Mouse (Mus musculus): ENCODE measurements around the gene Xpo5. TPM values are rescaled to one million over a fixed set of nuclear protein-coding genes. Genes with fewer than 3 reads are reported as not detected.

Gene Xpo5
- polyA plus RNA-seq, 1 experiment from 2014 or later: 48.4 TPM

MicroRNAs within 50 kb of the gene (microRNA counts, 519-probe panel; counts per million panel counts)
- microRNA mmu-miR-693-3p (not detected), microRNA mmu-miR-693-5p (not detected)

Small RNA genes within 50 kb of the gene (microRNA-seq; reads per million reads assigned to microRNA genes)
- gene Mir693: not detected

Other genes with a start within 250 kb of the Xpo5 start
- gene Vegfa, start 170.4 kb upstream of the Xpo5 start, polyA plus RNA-seq (2014; fragmentation: Nextera tagmentation; extraction: Ambion mirVana): 6.8 and 8.1 TPM in 2 replicates
- gene Mrps18a, start 91.8 kb upstream of the Xpo5 start, polyA plus RNA-seq (2014; fragmentation: Nextera tagmentation; extraction: Ambion mirVana): 132 and 141 TPM in 2 replicates
- gene Rsph9, start 58.6 kb upstream of the Xpo5 start, polyA plus RNA-seq (2014; fragmentation: Nextera tagmentation; extraction: Ambion mirVana): 13.1 and 15.8 TPM in 2 replicates
- 32.2 and 35.3 TPM in 2 replicates for gene Mad2l1bp, start 49.2 kb upstream of the Xpo5 start, polyA plus RNA-seq (2014; fragmentation: Nextera tagmentation; extraction: Ambion mirVana)
- 33.0 and 36.3 TPM in 2 replicates for gene Gtpbp2, start 41.8 kb upstream of the Xpo5 start, polyA plus RNA-seq (2014; fragmentation: Nextera tagmentation; extraction: Ambion mirVana)
- gene Polh, start 137 bp upstream of the Xpo5 start, polyA plus RNA-seq (2014; fragmentation: Nextera tagmentation; extraction: Ambion mirVana): 14.3 and 14.7 TPM in 2 replicates
- gene Polr1c, start 45.3 kb downstream of the Xpo5 start, polyA plus RNA-seq (2014; fragmentation: Nextera tagmentation; extraction: Ambion mirVana): 86.8 and 87.9 TPM in 2 replicates
- gene Yipf3, start 45.3 kb downstream of the Xpo5 start, polyA plus RNA-seq (2014; fragmentation: Nextera tagmentation; extraction: Ambion mirVana): 104 and 106 TPM in 2 replicates
- 0.55 and 0.85 TPM in 2 replicates for gene Lrrc73, start 50.7 kb downstream of the Xpo5 start, polyA plus RNA-seq (2014; fragmentation: Nextera tagmentation; extraction: Ambion mirVana)
- 46.4 and 48.8 TPM in 2 replicates for gene Tjap1, start 80.2 kb downstream of the Xpo5 start, polyA plus RNA-seq (2014; fragmentation: Nextera tagmentation; extraction: Ambion mirVana)
- 2.8 and 3.9 TPM in 2 replicates for gene Dlk2, start 94.6 kb downstream of the Xpo5 start, polyA plus RNA-seq (2014; fragmentation: Nextera tagmentation; extraction: Ambion mirVana)
- 4.6 and 4.9 TPM in 2 replicates for gene Abcc10, start 125.6 kb downstream of the Xpo5 start, polyA plus RNA-seq (2014; fragmentation: Nextera tagmentation; extraction: Ambion mirVana)
- 12.7 and 16.5 TPM in 2 replicates for gene Zfp318, start 180.9 kb downstream of the Xpo5 start, polyA plus RNA-seq (2014; fragmentation: Nextera tagmentation; extraction: Ambion mirVana)
- 1.3 and 1.7 TPM in 2 replicates for gene Crip3, start 226.1 kb downstream of the Xpo5 start, polyA plus RNA-seq (2014; fragmentation: Nextera tagmentation; extraction: Ambion mirVana)
- gene Slc22a7, start 235.7 kb downstream of the Xpo5 start, polyA plus RNA-seq (2014; fragmentation: Nextera tagmentation; extraction: Ambion mirVana): not detected in 2 replicates

Data from stomach, embryonic 14.5 days (tissue).